Mouse (Mus musculus): Measurements from ENCODE around the gene Pid1. TPM values are rescaled to one million over a fixed set of nuclear protein-coding genes. Genes with fewer than 3 reads are reported as not detected.

Pid1 gene
- polyA plus RNA-seq, 1 experiment = 67.1 TPM

GRCm38 (mm10) chr1:84087325-84087724 is 276.7 kb downstream of the Pid1 start:
- TF ChIP-seq CTCF (IDR thresholded peaks at IDR 0.05; ENCODE audit: low read depth, low read length) = no peak
- TF ChIP-seq POLR2A (IDR thresholded peaks at IDR 0.05; ENCODE audit: insufficient read depth, low read length) = no peak
- no peak for TF ChIP-seq EP300 (IDR thresholded peaks at IDR 0.05; ENCODE audit: insufficient read depth, low read depth, low read length)
- Histone ChIP-seq H3K36me3 (ENCODE audit: control insufficient read depth, insufficient read depth, low read length, poor library complexity, severe bottlenecking) (no peaks in the 10 kb centered on the region), H3K27me3 (ENCODE audit: control insufficient read depth, insufficient read depth, low read length, poor library complexity, severe bottlenecking) (no peaks in the 10 kb centered on the region)

GRCm38 (mm10) chr1:84086486-84086885 is 277.5 kb downstream of the Pid1 start:
- no peak overlapping the region for H3K27ac ChIP-seq (ENCODE audit: insufficient read depth, low read length)
- no peaks in the 10 kb centered on the region for H3K9me3 ChIP-seq (replicated peaks; ENCODE audit: control insufficient read depth, insufficient read depth, low read length, poor library complexity, severe bottlenecking)
- no peaks in the 10 kb centered on the region for H3K36me3 ChIP-seq (ENCODE audit: control insufficient read depth, insufficient read depth, low read length, poor library complexity, severe bottlenecking)
- no peak overlapping the region for H3K9ac ChIP-seq (ENCODE audit: low read depth, poor library complexity, severe bottlenecking)
- TF ChIP-seq EP300 (IDR thresholded peaks at IDR 0.05; ENCODE audit: insufficient read depth, low read depth, low read length) = no peak
- no peak overlapping the region for H3K4me3 ChIP-seq (ENCODE audit: low read depth, low read length)
- H3K4me1 ChIP-seq (ENCODE audit: control insufficient read depth, insufficient read depth, low read length) = no peaks in the 10 kb centered on the region
- no peaks in the 10 kb centered on the region for H3K27me3 ChIP-seq (ENCODE audit: control insufficient read depth, insufficient read depth, low read length, poor library complexity, severe bottlenecking)

More at GRCm38 (mm10) chr1:84087325-84087724, 276.7 kb downstream of the Pid1 start:
- Histone ChIP-seq H3K4me3 (ENCODE audit: low read depth, low read length) (no peak overlapping the region), H3K4me1 (ENCODE audit: control insufficient read depth, insufficient read depth, low read length) (no peaks in the 10 kb centered on the region), H3K9ac (ENCODE audit: low read depth, poor library complexity, severe bottlenecking) (no peak overlapping the region), H3K9me3 (replicated peaks; ENCODE audit: control insufficient read depth, insufficient read depth, low read length, poor library complexity, severe bottlenecking) (no peaks in the 10 kb centered on the region), H3K27ac (ENCODE audit: insufficient read depth, low read length) (no peak overlapping the region)

GRCm38 (mm10) chr1:84085361-84085760 is 278.6 kb downstream of the Pid1 start:
- H3K9me3 ChIP-seq (replicated peaks; ENCODE audit: control insufficient read depth, insufficient read depth, low read length, poor library complexity, severe bottlenecking) = no peaks in the 10 kb centered on the region
- TF ChIP-seq EP300 (IDR thresholded peaks at IDR 0.05; ENCODE audit: insufficient read depth, low read depth, low read length) (no peak), POLR2A (IDR thresholded peaks at IDR 0.05; ENCODE audit: insufficient read depth, low read length) (no peak), CTCF (IDR thresholded peaks at IDR 0.05; ENCODE audit: low read depth, low read length) (no peak)
- no peak overlapping the region for H3K27ac ChIP-seq (ENCODE audit: insufficient read depth, low read length)
- H3K27me3 ChIP-seq (ENCODE audit: control insufficient read depth, insufficient read depth, low read length, poor library complexity, severe bottlenecking) = no peaks in the 10 kb centered on the region
- no peaks in the 10 kb centered on the region for H3K4me1 ChIP-seq (ENCODE audit: control insufficient read depth, insufficient read depth, low read length)
- no peak overlapping the region for H3K9ac ChIP-seq (ENCODE audit: low read depth, poor library complexity, severe bottlenecking)
- no peak overlapping the region for H3K4me3 ChIP-seq (ENCODE audit: low read depth, low read length)
- no peaks in the 10 kb centered on the region for H3K36me3 ChIP-seq (ENCODE audit: control insufficient read depth, insufficient read depth, low read length, poor library complexity, severe bottlenecking)

GRCm38 (mm10) chr1:84079566-84079965 is 284.4 kb downstream of the Pid1 start:
- no peaks in the 10 kb centered on the region for H3K36me3 ChIP-seq (ENCODE audit: control insufficient read depth, insufficient read depth, low read length, poor library complexity, severe bottlenecking)
- H3K9me3 ChIP-seq (replicated peaks; ENCODE audit: control insufficient read depth, insufficient read depth, low read length, poor library complexity, severe bottlenecking) = no peaks in the 10 kb centered on the region
- no peak overlapping the region for H3K9ac ChIP-seq (ENCODE audit: low read depth, poor library complexity, severe bottlenecking)
- TF ChIP-seq EP300 (IDR thresholded peaks at IDR 0.05; ENCODE audit: insufficient read depth, low read depth, low read length) (no peak), CTCF (IDR thresholded peaks at IDR 0.05; ENCODE audit: low read depth, low read length) (no peak), POLR2A (IDR thresholded peaks at IDR 0.05; ENCODE audit: insufficient read depth, low read length) (no peak)
- no peak overlapping the region for H3K4me3 ChIP-seq (ENCODE audit: low read depth, low read length)
- H3K27me3 ChIP-seq (ENCODE audit: control insufficient read depth, insufficient read depth, low read length, poor library complexity, severe bottlenecking) = no peaks in the 10 kb centered on the region
- H3K4me1 ChIP-seq (ENCODE audit: control insufficient read depth, insufficient read depth, low read length) = no peaks in the 10 kb centered on the region
- no peak overlapping the region for H3K27ac ChIP-seq (ENCODE audit: insufficient read depth, low read length)

- no peak overlapping the region for H3K9ac ChIP-seq (ENCODE audit: low read depth, poor library complexity, severe bottlenecking)
- no peaks in the 10 kb centered on the region for H3K27me3 ChIP-seq (ENCODE audit: control insufficient read depth, insufficient read depth, low read length, poor library complexity, severe bottlenecking)
- H3K9me3 ChIP-seq (replicated peaks; ENCODE audit: control insufficient read depth, insufficient read depth, low read length, poor library complexity, severe bottlenecking) = no peaks in the 10 kb centered on the region
- TF ChIP-seq CTCF (IDR thresholded peaks at IDR 0.05; ENCODE audit: low read depth, low read length) (no peak), POLR2A (IDR thresholded peaks at IDR 0.05; ENCODE audit: insufficient read depth, low read length) (no peak), EP300 (IDR thresholded peaks at IDR 0.05; ENCODE audit: insufficient read depth, low read depth, low read length) (no peak)
- no peak overlapping the region for H3K4me3 ChIP-seq (ENCODE audit: low read depth, low read length)
- H3K36me3 ChIP-seq (ENCODE audit: control insufficient read depth, insufficient read depth, low read length, poor library complexity, severe bottlenecking) = no peaks in the 10 kb centered on the region
- H3K4me1 ChIP-seq (ENCODE audit: control insufficient read depth, insufficient read depth, low read length) = no peaks in the 10 kb centered on the region
- H3K27ac ChIP-seq (ENCODE audit: insufficient read depth, low read length) = no peak overlapping the region
Measured at GRCm38 (mm10) chr1:84077023-84077422, 287.0 kb downstream of the Pid1 start.

GRCm38 (mm10) chr1:84056884-84057630 is 306.9 kb downstream of the Pid1 start:
- Histone ChIP-seq H3K4me1 (ENCODE audit: control insufficient read depth, insufficient read depth, low read length) (no peaks in the 10 kb centered on the region), H3K9me3 (replicated peaks; ENCODE audit: control insufficient read depth, insufficient read depth, low read length, poor library complexity, severe bottlenecking) (no peaks in the 10 kb centered on the region), H3K27ac (ENCODE audit: insufficient read depth, low read length) (no peak overlapping the region), H3K9ac (ENCODE audit: low read depth, poor library complexity, severe bottlenecking) (no peak overlapping the region), H3K36me3 (ENCODE audit: control insufficient read depth, insufficient read depth, low read length, poor library complexity, severe bottlenecking) (no peaks in the 10 kb centered on the region), H3K27me3 (ENCODE audit: control insufficient read depth, insufficient read depth, low read length, poor library complexity, severe bottlenecking) (no peaks in the 10 kb centered on the region), H3K4me3 (ENCODE audit: low read depth, low read length) (no peak overlapping the region)
- TF ChIP-seq EP300 (IDR thresholded peaks at IDR 0.05; ENCODE audit: insufficient read depth, low read depth, low read length) = no peak
